Mouse (Mus musculus): ENCODE results near the gene Sytl1.

DNA sequence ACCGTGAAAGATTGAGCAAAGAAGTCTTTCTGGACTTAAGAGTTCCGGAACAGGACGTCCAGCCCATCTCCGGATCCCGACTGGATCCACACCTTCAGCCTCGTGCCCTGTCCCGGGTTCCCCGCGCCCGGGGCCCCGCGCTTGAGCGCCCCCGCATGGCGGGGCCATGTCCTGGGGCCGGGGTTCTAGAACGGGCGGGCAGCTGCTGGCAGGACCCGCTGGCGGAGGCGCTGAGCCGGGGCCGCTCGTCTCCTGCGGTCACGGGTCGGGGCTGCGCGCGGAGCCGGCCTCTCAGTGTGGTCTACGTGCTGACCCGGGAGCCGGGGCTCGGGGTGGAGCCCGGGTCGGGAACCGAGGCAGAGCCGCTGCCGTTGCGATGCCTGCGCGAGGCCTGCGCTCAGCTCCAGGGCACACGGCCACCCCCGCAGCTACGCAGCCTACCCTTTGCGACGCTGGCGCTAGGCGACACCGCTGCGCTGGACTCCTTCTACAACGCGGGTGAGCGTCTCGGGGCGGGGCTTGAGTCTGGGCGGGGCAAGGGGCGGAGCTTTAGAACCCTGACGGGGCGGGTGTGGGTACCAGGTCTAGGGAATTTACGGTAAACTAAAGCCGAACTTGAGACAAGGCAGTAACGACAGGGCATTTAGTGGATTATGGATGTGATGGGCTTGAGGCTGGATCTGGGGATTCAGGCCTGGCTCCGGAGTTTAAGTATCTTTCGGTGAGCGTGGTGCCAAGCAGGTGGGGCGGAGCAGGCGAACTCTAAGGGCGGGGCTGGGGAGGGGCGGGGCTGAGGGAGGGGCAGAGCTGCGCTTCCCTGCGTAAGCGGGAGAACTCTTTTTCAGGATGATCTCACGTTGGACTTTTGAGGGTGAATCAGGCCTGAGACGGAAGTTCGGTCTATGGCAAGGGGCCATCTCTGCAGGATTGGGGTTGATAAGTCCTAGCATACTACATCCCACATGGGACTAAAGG, 21.7 kb downstream of the Sytl1 start:
- TF ChIP-seq CTCF (IDR thresholded peaks at IDR 0.05; ENCODE audit: insufficient read depth, low read depth, low read length) (no peak), POLR2A (IDR thresholded peaks at IDR 0.05; ENCODE audit: insufficient read depth, low read depth, low read length) (peak; percentile 43; the same call in 1 of the 2 replicates)

All from olfactory bulb, adult 2 months (tissue).